Mouse (Mus musculus) kidney, postnatal 14 days (tissue): ENCODE results near the gene Rbpjl.
A peak's percentile ranks its signal among the peaks of the same experiment; 100 is the strongest.

ENCODE experiments used
- DNase-seq: peaks from one replicate; pipeline ENCODE4 v3.0.0; 2022; ENCODE audit warnings: mixed read lengths

The Rbpjl gene

DNA sequence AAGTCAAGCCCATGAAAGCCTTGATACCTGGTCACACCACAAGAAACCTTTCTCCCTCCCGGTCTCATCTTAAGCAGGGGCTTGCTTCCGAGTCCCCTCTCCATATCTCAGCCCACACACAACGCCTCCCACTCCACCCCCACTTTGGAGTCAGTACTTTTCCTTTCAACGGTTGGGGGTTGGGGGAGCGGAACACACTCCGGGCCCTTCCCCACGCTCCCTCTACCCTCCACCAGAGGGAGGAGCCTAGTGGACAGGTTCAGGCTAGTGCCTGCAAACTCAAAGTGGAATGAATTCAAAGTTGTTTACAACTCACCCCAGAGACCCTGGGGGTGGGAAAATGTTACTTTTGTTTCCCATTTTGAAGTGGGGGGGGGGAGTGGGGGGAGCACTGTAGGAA lies 27.8 kb downstream of the Rbpjl start:
- DNase-seq = peak; percentile 77

GRCm38 (mm10) chr2:164431676-164432465 lies 28.9 kb downstream of the Rbpjl start:
- peak; percentile 72 for DNase-seq

- DNase-seq = peak; percentile 63
Observed at GRCm38 (mm10) chr2:164432541-164433191, 29.7 kb downstream of the Rbpjl start.

GRCm38 (mm10) chr2:164433278-164433895 lies 30.4 kb downstream of the Rbpjl start:
- DNase-seq = no peak

GRCm38 (mm10) chr2:164434681-164435080 lies 31.7 kb downstream of the Rbpjl start:
- DNase-seq = peak; percentile 58

- DNase-seq = no peak
Observed at GRCm38 (mm10) chr2:164435216-164436090, 32.5 kb downstream of the Rbpjl start.

- DNase-seq = peak; percentile 52
Observed at GRCm38 (mm10) chr2:164436215-164436913, 33.4 kb downstream of the Rbpjl start.

GRCm38 (mm10) chr2:164436961-164437360 lies 34.0 kb downstream of the Rbpjl start:
- DNase-seq = peak; percentile 84

GRCm38 (mm10) chr2:164437710-164438109 lies 34.8 kb downstream of the Rbpjl start:
- DNase-seq = peak; percentile 78

- DNase-seq = peak; percentile 36
Observed at GRCm38 (mm10) chr2:164438257-164438656, 35.3 kb downstream of the Rbpjl start.

GRCm38 (mm10) chr2:164439001-164439421 lies 36.1 kb downstream of the Rbpjl start:
- no peak for DNase-seq

DNA sequence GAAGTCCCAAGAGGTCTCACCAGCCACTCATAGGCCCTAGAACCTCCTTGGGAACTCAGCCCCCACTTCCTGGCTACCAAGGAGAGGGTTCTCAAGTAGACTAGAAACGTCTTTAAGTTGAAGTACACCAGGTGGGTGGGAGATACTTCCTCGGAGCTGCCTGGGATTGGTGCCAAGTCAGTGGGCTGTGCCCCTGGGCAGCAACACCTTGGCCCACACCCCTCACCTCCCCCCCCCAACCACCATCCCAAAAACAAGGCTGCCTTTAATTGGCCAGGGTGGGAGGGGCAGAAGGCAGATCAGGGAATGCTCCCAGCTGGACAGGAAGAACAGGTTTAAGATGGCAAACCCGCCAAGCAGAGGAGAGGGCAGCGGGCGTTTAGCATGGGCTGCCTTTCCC lies 37.4 kb downstream of the Rbpjl start:
- DNase-seq = peak; percentile 62

- peak; percentile 59 for DNase-seq
Observed at GRCm38 (mm10) chr2:164441155-164441554, 38.2 kb downstream of the Rbpjl start.

GRCm38 (mm10) chr2:164441731-164442130 lies 38.8 kb downstream of the Rbpjl start:
- DNase-seq = peak; percentile 25

DNA sequence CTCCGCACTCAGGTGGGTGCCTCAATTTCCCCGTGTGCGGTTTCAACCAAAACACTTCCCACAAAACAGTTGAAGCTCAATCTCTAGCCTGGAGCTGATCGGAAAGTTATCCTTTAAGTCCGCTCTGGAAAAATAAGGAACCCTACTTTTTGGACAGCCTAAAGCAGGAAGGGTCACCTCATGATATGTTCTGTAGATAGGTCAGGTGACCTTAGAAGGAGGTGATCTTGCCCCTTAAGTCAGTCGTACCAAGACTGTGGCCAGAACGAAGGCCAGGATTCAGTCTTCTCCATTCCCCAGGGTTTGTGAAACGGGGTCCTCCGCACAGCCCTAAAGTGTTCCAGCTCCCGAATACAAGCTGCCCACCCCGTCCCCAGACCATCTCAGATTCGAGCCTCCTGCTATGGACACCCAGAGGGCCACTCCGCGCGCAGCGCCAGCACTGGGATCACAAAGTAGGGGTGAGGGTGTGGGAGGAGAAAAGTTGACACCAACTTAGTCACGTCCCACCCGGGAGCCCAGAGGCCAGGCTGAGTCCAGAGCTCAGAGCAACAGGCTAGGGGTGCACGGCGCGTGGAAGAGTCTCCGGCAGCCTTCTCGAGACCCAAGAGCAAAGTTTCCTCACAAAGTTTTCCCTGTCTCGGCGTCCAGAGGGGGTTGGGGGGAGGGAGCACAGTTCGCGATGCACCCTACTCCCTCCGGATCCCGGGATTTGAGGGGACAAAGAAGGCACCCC lies 39.5 kb downstream of the Rbpjl start:
- peak; percentile 58 for DNase-seq

DNA sequence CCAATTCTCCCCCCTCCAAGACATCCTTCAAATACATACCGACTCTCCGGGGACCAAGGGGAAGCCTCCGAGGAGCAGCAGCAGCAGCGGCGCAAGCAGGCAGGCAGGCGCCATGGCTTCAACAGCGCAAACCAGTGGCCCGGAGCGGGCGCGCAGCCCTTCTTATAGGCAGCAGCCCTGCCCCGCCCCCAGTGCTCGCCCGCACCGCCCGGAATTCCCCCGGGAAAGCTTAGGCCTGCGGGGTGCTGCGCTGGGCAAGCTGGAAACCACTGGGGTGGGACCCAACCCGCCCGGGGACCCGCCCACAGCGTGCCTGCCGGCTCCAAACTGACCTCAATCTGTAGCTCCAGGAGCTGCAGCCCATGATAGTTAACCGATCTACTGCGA lies 40.1 kb downstream of the Rbpjl start:
- peak; percentile 95 for DNase-seq

GRCm38 (mm10) chr2:164443460-164444000 lies 40.6 kb downstream of the Rbpjl start, which contains the start of gene Sdc4:
Sdc4 (minus strand) TSS chr2:164443887.
- no peak for DNase-seq

DNA sequence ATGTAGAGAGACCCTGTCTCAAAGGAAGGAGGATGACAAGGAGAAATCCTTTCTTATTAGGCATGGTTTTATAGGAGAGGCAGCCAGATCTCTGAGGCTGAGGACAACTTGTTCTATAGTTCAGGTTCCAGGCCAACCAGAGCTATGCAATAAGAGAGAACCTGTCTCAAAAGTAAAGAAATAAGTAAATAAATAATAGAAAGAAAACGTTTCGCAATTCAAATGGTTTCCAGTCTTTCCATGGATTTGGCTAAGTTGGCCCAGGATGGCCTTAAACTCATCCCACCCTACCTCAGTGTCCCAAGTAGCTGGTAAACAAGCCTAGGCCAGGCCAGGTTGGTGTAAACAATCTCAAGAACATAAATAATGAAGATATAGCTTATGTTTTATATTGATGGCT lies 41.8 kb downstream of the Rbpjl start:
- no peak for DNase-seq

DNA sequence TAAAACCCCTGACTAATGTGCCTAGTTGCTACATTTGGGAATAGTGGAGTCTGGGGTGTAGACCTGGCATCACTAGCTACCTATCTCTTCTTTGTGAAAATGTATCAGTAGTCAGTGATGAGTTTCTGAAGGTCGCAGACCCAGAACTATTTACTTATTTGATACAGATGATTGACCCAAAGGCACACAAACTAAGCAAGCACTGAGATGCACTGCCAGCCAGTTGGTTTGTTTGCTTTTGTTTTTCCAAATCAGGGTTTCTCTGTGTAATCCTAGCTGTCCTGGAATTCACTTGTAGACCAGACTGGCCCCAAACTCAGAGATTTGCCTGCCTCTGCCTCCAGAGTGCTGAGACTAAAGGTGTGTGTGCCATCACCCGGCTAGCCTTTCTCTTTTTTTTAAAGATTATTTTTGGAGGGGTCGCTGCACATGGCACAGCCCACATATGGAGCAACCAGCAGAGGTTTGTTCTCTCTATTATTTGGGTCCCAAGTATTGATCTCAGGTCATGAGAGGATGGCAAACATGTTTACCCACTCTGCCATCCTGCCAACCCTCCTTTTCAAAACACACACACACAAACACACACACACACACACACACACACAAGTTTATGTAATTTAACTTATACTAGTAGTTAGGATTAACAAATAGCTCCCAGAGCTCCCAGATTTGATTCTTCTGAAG lies 42.6 kb downstream of the Rbpjl start:
- DNase-seq = no peak

- DNase-seq = no peak
Observed at GRCm38 (mm10) chr2:164446086-164446469, 43.1 kb downstream of the Rbpjl start.
